Mouse (Mus musculus): ENCODE data around the gene Kcnd3. TPM values are rescaled to one million over a fixed set of nuclear protein-coding genes. Genes with fewer than 3 reads are reported as not detected.

Gene Kcnd3
- polyA plus RNA-seq (2012; rRNA removed) = 10.4 and 17.5 TPM in 2 replicates

DNA sequence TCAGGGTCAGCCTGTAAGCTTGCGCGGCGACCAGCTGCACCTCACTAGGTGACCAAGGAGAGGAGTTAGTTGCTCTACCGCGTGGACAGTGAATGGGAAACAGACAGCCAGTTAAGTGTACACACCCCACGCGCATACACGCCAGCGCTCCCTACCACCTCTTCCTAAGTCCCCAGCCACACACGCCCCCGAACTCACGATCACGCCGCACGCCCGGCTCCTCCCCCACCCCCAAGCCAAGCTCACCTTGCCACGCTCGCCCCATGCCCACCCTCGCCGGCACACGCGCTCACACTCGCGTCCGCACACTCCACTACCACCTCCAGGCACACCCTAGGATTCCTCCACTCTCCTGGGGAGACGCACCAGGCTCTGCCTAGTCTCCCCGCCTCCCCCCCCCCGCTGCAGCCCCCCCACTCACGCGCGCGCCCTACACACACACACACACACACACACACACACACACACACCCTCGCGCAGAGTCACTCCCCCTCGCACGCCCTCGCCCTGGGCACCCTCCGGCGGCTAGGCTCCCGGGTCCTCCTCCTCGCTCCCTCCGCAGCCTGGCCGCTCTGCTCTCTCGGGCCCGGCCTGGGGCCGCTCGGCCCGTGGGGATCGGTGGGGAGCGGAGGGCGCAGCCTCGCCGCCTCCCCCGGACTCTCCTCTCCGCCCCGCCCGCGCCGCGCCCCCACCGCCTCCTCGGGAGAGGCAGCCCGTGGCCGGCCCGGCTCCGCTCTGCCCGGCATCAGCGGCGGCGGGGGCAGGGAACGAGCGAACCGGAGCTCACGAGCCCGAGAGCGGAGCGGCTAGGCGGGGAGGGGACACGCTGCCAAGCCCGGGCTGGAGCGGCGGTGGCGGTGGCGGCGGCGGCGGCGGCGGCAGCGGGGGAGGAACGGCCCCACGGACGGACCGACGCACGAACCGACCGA is at the start of gene Kcnd3:
Gene Kcnd3, plus strand, starts transcription at position 704 of the 929 bp plus-strand sequence.
- peak; percentile 59 for DNase-seq (ENCODE audit: low spot score)

DNA sequence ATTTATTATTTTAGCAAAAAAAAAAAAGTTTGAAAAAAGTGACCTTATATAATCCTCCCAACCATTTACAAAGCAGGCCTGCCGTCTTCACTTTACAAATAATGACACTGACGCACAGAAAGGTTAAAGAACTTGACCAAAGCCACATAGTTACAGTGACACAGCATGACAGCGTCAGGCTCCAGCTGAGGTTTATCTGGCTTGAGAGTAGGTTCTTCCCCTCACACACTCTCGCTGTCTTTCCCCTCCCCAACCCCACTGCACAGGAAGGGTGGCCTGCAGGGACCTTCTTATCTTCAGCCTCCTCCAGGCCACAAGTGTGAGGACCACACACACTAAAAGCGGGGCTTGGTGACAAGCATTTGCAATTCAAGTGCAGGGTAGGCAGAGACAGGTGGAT is 49.5 kb upstream of the Kcnd3 start:
- DNase-seq (ENCODE audit: low spot score) = no peak

DNA sequence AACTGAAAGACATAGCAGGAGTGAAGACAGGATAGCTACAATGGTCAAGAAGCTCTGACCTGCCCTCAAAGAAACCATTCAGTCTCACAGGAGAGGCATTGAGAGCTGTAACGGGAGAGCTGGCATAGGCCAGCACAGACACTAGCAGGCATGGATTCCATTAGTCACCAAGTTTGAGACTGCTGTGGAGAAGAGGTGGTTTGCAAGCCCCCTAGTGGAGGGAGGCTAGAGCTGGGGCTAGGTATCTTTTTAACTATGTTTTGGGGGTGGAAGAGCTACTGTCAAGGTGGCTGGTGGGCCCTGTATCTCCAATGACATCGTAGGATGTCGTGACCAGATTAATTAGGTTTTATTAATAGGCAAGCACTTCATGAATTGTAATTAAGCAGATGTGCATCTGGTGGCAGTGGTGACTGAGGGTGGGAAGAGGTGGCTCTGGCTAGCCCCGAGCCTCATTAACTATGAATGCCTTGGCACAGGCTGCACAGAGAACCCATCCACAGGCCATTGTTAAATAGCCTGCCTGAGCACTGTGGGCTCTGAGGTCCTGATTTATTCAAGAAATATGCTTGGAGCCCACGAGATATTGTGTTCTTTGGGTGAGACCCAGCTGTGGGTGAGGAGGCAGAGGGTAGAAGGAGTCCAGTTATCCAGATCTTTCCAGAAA is 48.6 kb upstream of the Kcnd3 start:
- no peak for DNase-seq (ENCODE audit: low spot score)

DNA sequence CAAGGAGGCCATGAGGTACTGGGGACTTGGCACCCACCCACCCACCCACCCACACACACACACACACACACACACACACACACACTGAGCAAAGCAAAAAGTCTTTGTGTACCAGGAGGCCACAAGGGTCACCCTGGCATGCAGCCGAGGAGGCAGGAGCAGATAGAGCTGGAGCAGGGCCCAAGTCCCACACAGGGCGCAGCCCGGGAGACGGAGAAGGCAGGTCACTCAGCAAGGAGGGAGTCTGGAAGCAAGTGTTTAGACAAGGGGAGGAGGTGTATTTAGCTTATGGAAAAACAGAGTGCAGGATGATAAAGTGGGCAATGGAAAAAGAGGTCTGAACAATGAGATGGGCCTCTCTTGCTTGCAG is 48.1 kb upstream of the Kcnd3 start:
- no peak for DNase-seq (ENCODE audit: low spot score)

DNA sequence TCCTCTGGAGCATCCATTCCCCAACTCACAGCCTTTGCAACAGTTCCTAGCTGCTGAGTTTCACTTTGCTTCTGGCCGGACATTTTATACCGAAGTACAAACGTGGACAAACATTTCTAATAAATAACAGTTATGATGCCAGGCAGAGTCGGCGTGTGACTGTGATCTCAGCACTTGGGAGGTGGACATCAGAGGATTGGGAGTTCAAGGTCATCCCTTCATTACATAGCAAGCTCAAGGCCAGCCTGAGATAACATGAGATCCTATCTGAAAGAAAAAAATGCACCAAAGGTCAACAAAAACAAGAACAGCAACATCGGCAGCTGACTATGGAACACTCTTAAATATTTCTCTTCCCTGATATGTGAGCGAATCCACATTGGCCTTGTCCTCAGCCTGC is 46.6 kb upstream of the Kcnd3 start:
- DNase-seq (ENCODE audit: low spot score) = no peak

DNA sequence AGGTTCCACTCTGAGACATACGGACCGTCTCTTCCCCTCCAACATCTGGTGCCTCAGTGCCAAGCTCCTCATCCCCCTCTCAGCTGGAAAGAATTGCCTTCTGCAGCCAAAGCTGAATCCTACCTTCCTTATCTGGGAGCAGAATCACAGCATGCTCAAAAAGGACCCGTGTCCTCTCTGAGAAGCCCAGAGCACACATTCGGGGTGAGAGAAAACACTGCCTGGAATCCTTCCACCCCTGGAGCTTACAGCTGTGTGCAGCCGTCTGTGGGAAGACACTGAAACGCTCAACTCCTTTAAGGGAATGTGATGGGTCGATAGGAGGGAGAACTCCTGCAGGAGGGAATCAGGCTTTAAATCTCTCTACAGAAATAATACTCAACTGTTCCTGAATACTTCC is 46.1 kb upstream of the Kcnd3 start:
- no peak for DNase-seq (ENCODE audit: low spot score)

DNA sequence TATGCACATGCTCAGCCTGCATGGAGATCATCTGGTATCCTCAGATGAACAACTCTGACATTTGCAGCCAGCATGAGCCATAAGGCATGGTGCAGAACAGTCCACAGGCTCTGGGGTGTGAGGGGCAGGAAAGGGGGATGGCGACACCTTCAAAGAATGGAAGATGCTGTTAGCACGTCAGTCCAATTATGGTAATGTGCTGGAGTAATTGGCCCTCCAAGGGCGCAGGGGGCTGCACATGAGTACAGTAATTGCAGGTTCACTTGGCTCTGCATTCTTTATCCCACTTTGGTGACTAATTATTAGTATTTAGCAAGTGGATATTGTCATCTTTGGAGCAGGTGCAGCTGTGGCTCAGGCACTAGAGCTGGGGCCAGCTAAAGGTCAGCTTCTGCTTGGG is 43.9 kb upstream of the Kcnd3 start:
- no peak for DNase-seq (ENCODE audit: low spot score)

DNA sequence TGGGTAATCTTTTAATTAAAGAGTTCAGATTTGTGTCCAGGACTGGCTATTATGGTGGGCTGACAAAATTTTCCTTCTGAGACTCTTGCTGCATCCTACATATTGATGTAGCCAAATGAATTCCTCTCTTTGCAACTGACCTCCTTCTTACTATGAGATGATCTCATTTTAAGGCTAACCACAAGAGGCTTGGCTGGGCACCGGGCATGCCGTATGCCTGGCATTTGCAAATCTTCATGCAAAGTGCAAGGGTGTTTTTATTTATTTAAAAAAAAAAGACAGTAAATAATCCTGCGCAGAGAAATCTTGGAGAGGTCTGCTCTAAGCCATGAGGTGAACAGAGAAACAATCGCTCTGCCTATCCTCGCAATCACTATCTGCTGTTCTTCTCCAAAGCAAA is 41.3 kb upstream of the Kcnd3 start:
- DNase-seq (ENCODE audit: low spot score) = no peak

DNA sequence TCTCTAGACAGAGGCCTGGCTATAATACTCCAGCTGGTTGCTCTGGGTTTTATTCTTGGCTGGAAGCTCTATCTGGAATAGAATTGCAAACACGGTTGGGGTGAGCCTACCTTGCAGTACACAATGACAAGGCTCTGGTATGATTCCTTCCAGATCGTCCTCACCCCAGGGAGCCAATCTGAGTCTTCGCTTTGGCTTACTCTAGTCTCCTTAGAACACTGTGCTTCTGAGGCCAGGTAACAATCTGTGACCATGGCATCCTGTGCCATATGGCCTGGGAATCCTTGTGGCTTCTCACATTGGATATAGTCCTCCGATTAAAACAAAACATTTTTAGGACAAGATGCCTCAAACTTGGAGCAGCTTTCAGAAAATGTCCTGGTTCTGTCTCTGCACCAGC is 40.4 kb upstream of the Kcnd3 start:
- no peak for DNase-seq (ENCODE audit: low spot score)

DNA sequence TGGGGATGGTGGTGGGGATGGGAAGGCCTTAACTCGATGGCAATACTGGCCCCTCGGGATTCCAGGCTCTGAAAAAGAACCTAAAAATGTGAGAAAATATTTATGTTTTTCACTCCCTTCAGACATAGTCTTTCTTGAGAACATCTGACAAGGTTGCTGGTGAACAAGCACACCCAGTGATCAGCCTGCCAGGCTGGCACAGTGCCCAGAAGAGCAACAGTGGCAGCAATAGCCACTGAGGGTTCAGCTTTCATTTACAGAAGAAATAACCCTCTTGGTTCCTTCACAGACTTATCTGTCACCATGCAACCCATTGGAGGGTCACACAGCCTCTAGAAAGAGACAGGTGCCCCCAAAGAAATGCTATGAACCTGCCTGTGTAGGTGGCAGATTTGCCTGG is 39.9 kb upstream of the Kcnd3 start:
- DNase-seq (ENCODE audit: low spot score) = no peak

DNA sequence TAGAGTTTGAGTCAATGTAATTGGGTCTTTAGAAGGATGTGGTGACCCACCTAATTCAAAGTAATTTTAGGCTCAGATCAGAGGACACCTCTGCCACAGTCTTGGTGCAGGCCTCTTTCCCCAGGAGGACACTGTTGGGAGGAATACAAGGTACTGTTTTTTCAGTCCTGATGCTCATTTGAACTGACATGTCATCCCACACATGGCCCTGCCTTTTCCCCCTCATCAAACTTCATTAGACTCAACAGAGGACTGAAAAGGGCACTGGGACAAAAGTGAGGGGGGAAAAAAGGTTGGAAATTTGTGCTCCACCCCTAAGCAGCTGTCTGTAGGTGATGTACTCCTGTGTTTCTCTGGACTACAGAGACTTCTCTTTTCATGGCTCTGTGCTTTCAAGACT is 39.4 kb upstream of the Kcnd3 start:
- DNase-seq (ENCODE audit: low spot score) = no peak

DNA sequence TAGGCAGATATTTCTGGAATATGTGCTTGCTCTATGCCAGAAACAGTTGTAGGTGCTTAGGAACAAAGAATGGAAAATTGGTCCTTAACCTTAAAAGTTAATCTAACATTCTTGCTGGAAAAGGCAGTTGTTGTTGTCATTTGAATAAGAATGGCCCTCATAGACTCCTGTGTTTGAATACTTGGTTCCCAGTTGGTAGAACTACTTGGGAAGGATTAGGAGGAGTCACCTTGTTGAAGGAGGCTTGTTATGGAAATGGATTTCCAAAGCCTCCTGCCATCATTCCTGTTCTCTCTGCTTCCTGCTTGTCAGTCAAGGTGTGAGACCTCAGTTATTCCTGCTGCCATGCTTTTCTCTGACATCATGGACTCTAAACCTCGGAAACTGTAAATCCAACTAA is 33.7 kb upstream of the Kcnd3 start:
- DNase-seq (ENCODE audit: low spot score) = no peak

DNA sequence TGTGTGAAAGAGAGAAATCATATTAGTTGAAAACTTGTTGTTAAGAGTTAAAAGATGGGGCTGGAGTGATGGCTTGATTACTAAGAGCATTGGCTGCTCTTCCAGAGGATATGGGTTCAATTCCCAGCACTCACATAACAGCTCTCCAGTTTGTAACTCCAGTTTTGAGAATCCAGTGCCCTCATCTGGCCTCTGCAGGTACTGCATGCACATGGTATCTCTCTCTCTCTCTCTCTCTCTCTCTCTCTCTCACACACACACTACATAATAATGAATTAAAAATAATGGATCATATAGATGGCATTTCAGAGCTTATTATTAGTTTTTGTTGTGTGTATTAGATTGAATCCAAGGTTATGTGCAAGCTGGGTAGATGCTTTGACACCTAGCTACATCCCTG is 29.7 kb upstream of the Kcnd3 start:
- no peak for DNase-seq (ENCODE audit: low spot score)

DNA sequence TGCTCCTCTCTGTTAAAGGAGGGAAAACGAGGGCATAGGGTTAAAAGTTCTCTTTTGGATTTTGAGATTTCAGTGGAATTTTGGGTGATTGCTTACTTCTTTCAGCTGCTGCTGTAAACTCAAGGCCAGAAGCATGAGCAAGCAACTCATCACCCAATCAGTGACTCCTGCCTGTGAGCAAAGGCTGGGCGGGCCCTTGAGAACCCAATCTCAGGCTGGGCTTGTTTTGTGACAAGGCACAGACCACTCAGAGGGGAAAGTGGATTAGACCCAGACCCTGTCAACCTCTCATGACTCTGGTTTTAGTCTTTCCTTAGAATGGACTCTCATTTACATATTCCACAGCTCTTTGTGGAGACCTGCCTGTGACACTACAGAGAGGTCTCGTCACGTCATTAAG is 28.7 kb upstream of the Kcnd3 start:
- DNase-seq (ENCODE audit: low spot score) = no peak

DNA sequence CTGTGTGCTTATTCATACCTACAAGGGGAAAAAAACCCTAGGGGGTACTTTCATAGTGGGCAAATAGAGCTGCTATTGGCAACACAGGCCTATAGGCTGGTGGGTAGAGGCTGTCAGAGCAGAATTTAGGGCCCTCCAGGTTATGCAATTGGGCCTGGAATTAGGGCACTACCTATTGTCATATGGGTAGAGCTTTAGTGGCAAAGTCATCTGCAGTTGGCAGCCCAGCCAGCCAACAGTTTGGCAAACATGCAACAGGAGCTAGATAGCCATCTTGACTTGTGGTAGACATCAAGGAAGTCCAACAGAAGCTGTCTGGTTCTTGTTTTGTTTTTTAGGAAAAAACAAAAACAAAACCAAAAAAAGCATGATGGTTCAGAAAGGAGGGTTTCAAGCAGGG is 23.5 kb upstream of the Kcnd3 start:
- DNase-seq (ENCODE audit: low spot score) = no peak

DNA sequence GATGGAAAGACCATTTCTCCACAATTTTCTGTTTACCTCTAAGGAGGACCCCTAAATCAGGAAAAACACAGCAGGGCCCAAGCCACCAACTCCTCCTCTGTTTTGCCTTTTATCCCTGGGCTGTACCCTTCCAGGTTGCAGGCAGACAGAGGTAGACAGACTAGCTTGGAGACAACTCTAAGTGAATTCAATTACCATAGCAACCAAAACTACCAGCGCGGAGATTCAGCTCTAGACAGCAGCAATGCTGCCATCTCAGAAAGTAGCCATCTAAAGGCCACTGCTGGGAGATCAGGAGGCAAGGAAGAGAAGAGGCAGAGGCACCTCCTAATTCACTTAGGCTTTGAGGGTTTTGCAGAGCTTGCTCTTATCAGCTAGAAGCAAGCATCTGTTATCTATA is 15.7 kb upstream of the Kcnd3 start:
- DNase-seq (ENCODE audit: low spot score) = no peak

DNA sequence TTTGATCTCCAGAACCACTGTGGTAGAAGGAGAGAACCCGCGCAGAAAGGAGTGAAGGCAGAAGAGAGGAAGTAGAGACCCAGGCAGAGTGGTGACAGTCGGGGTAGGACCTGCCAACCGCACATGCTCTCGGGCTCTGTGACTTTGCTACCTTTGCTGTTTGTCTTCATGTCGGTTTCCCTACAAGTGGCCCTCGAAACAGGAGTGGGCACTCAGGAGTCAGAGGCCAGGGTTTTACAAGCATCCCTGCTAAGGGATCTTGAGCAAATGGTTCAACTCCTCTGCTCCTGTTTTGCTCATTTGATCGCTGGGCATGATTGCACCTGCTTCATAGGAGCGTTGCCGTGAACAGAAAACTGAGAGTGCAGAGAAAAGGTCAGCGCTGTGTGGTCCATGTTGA is 15.2 kb upstream of the Kcnd3 start:
- DNase-seq (ENCODE audit: low spot score) = no peak

DNA sequence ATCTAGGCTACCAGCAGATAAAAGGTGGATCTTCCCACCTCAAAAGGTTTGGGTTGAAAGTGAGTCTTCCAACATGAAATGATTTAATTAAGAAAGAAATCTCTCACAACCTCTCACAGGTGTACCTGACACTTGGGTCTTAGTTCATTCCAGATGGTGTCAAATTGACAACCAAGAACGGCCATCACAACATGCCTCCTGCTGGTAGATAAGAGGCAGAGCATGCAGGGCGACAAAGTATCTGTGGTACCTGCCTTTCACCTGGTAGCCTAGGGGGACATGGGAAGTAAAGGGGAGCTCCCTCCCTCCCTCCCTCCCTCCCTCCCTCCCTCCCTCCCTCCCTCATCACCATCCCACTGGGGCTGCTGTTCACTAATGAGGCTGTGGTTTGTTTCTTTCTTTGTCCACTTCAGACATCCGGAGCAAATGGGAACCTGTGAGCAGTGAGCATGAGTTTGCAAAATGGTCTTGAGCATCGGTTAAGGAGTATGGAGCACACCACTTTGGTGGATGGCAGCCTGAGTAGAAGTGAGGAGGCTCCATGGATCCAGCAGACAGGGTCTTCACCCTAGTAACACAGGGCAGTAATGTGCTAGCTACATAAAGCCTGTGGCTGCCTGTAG is 11.1 kb upstream of the Kcnd3 start:
- no peak for DNase-seq (ENCODE audit: low spot score)

DNA sequence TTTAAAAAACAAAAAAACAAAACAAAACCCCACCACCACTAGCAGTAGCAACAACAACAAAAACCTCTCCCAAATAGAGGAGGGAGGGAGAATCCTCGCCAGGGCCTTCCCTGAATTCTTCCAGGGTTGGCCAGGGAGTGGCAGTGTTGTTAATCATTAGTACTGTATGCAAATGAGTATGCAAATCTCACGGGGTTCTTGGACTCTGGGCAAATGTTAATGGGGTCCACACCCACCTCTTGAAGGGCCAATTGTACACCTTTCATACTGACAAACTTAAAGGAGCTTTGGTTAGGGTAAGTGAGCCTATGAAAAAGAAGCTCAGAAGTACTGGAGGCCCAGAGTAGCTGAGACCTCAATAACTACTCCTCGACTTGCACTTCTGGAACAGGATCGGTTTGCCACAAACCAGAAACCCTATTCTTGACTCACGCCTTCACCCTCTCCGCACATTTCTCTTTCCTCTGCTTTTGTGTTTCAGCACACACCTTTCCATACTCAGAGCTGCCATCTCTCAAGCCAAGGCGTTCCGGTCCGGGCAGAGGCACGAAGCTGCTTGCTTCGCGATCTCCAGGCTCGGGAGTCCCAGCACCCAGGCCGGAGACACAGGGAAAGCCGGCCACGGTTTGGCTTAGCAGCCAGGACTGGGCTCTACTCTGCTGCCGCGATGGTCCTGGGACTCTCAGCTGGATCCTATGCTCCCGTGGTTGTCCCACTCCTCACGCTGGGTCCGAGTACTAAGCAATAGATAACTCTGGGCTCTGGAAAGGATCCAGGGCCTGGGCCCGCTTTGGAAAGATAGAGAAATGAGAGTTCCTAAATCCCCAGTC is 1.3 kb upstream of the Kcnd3 start:
- DNase-seq (ENCODE audit: low spot score) = peak; percentile 34

DNA sequence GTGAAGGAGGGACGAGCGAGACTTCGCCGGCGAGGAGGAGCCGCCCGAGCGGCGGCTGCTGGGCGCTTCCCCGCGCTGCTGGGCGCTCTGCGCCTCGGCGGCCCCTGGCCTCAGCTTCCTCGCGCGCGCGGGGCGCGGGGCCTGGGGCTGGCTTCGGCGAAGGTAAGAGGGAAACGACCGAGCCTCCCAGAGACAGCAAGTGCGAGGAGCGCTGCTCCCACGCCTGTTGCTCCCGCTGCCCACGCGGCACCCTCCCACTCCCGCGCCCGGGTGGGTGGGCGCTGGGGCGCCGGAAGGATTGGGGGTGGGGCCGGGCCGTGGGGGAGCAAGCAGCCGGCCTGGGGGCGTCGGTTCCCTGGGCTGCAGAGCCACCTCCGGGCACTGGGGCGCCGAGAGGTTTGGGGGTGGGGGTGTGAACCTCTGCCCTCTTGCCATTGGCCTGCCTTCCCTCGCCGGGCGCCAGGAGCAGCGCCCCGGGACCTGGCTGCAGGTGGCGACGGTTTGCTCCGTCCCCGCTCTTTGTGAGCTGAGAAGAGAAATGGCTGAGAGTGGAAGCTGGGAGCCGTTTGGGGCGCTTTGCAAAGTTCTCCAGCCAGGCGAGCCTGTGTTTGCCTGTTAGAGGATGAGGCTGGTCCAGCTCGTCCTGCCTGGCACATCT is 555 bp downstream of the Kcnd3 start:
- peak; percentile 46 for DNase-seq (ENCODE audit: low spot score)

DNA sequence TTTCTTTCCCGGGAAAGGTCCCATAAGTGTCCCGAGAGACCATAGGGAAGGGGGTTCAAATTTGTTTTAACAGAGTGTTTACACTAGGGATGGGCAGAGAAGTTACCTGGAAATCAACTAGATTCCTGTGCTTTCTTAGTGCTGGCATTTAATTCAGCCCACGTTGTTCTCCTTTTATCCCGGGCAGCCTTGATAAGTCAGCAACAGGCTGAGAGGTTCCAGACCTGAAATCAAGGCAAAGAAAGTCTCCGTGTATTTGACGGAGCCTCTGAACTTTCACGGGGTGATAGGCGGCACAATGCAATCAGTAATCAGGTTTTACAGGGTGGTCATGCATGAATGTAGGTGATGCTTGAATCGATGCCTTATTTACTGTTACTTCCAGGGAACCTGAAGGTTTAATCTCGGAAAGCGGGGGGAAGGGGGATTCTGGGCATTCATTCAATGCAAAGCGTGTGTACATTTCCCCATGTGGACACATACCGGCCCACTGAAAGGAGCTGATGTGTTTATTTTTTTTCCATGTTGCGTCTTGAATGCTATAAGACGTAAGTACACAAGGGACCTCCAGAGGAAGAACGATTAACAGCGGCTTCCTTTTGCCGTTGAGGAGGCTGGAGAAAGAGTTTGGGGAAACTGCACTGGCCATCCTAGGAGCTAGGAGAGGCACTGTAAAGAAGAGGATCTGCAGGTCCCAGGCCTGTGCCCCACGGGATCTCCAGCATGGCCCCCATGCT is 1.3 kb downstream of the Kcnd3 start:
- DNase-seq (ENCODE audit: low spot score) = no peak
